Mouse (Mus musculus) testis, adult 2 months (tissue): Measurements from ENCODE around the gene Rapgef2.

Source experiments
- CTCF ChIP-seq: fragments of 200-500 bp; IDR thresholded peaks from 2 replicates; pipeline ENCODE4 v1.5.1; 2012; ENCODE audit warnings: low read depth, mild to moderate bottlenecking, inconsistent platforms, low read length, moderate library complexity; ENCODE audit not compliant: control insufficient read depth, insufficient read depth, insufficient replicate concordance
- POLR2A ChIP-seq: fragments of 200-500 bp; IDR thresholded peaks from 2 replicates; pipeline ENCODE4 v1.6.1; 2012; ENCODE audit warnings: low read depth, mild to moderate bottlenecking, inconsistent platforms, low read length, moderate library complexity; ENCODE audit not compliant: control insufficient read depth

DNA sequence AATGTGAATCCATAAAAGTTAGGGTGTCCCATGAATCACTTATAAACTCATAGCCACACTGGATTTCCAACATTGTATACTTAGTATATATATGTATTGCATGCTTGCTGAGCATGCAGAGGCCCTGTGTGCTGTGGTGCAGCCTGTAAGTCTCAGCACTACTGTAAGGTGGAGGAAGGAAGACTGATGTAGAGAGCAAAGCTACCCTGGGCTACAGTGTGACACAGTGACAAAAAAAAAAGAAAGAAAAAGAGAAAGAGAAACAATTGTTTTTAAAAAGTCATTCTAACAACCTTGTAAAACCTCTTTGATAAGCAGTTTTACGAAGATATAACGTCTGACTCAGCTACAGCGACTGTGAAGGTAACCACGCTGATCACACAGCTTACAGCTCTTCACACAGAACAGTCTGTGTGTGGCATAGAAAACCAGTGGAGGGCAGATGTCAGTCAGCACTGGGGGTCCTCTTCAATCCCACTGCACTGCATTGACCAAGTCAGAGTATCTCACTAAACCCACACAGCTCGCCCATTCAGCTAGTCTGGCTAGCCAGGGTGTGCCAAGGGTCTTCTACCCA is 37.6 kb downstream of the Rapgef2 start:
- TF ChIP-seq CTCF = no peak
- TF ChIP-seq POLR2A = no peak
